Mouse (Mus musculus) liver, embryonic 16.5 days (tissue): Measurements from ENCODE around the gene Ripply1. TPM values are rescaled to one million over a fixed set of nuclear protein-coding genes. Genes with fewer than 3 reads are reported as not detected.
A peak's percentile ranks its signal among the peaks of the same experiment; 100 is the strongest.

Source experiments
- ATAC-seq: fragments of 200-750 bp; cut with Nextera tagmentation; 2 replicates; pipeline ENCODE4 v1.8.0; 2017; ENCODE audit warnings: low read depth, mild to moderate bottlenecking, moderate number of reproducible peaks, moderate library complexity
- H3K27ac ChIP-seq: fragments of 300-500 bp; sonication (generic); 2 replicates; pipeline ENCODE4 v1.5.1; 2014; ENCODE audit warnings: mild to moderate bottlenecking, low read length
- H3K27me3 ChIP-seq: fragments of 300-500 bp; sonication (generic); 2 replicates; pipeline ENCODE4 v1.6.1; 2014; ENCODE audit warnings: low read depth, low read length, mixed read lengths; ENCODE audit not compliant: control insufficient read depth, insufficient read depth
- H3K36me3 ChIP-seq: fragments of 300-500 bp; sonication (generic); 2 replicates; pipeline ENCODE4 v1.6.1; 2014; ENCODE audit warnings: mild to moderate bottlenecking; ENCODE audit not compliant: control insufficient read depth, insufficient read depth
- H3K4me1 ChIP-seq: fragments of 300-500 bp; sonication (generic); 2 replicates; pipeline ENCODE4 v1.6.1; 2014; ENCODE audit warnings: low read depth, low read length, mixed read lengths; ENCODE audit not compliant: control insufficient read depth
- H3K4me2 ChIP-seq: fragments of 300-500 bp; sonication (generic); 2 replicates; pipeline ENCODE4 v1.6.1; 2014; ENCODE audit warnings: low read depth, low read length, mixed read lengths
- H3K4me3 ChIP-seq: fragments of 300-500 bp; sonication (generic); 2 replicates; pipeline ENCODE4 v1.5.1; 2014; ENCODE audit warnings: low read depth, mild to moderate bottlenecking, low read length
- H3K9ac ChIP-seq: fragments of 300-500 bp; sonication (generic); 2 replicates; pipeline ENCODE4 v1.6.1; 2014; ENCODE audit warnings: low read depth, low read length
- H3K9me3 ChIP-seq: fragments of 300-500 bp; sonication (generic); replicated peaks from 2 replicates; pipeline ENCODE4 v1.6.1; 2016; ENCODE audit warnings: low read length; ENCODE audit not compliant: control insufficient read depth
- WGBS: fragments of 180-500 bp; shearing (Covaris S2); extraction: QIAGEN DNeasy Blood & Tissue Kit; methylation state at CpG from one replicate; pipeline ENCODE4 v1.1.7; 2014; ENCODE audit not compliant: insufficient replicate concordance; 5-methylcytosine and 5-hydroxymethylcytosine counted together
- polyA plus RNA-seq: library from polyadenylated mRNA; unstranded; fragments of >200 nt; fragmentation: Nextera tagmentation; extraction: Ambion mirVana; gene quantifications from 2 replicates; pipeline ENCODE4 v1.2.1, GENCODE M21; 2015

Gene Ripply1
- polyA plus RNA-seq, 1 experiment from 2014 or later, result not detected

DNA sequence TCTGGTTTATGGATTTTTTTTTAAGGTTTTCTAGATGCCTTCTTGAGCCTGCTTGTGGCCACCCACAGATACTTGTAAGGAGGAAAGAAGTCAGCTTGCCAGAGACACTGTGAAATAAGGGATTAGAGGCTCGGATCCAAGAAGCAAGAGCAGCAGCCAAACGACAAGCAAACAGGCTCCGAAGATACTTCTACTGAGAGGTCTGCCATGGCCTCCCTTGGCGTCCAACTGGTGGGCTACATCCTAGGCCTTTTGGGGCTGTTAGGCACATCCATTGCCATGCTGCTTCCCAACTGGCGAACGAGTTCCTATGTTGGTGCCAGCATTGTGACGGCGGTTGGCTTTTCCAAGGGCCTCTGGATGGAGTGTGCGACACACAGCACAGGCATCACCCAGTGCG lies 26.3 kb upstream of the Ripply1 start:
- Histone ChIP-seq H3K27ac (no peak overlapping the region), H3K4me2 (no peak overlapping the region), H3K36me3 (no peaks in the 10 kb centered on the region), H3K9ac (no peak overlapping the region), H3K27me3 (no peaks in the 10 kb centered on the region), H3K4me1 (no peaks in the 10 kb centered on the region; the same call in 1 of the 2 replicates), H3K4me3 (no peak overlapping the region), H3K9me3 (no peaks in the 10 kb centered on the region)
- WGBS, result 73% methylated on average over 10 of the region's 10 CpGs
- no peak for ATAC-seq

DNA sequence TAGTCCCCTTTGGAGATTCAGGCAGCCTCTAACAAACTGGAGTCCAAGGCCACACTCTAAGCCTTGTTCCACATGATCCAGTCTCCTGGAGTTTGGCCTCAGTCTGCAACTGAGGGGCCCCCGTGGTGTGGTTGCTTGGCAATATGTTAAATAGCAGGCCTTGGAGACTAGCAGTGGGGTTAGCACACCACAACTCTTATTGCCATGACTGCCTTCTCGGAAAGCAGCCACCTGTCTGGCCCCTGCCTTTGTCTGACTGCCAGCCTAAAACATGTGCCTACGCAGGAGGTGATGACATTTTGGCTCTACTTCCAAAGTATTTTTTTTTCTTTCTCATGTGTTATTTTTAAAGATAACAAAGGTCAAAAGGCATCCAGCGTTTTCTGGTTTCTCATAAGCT lies 25.9 kb upstream of the Ripply1 start:
- no peak overlapping the region for H3K4me2 ChIP-seq
- 54% methylated on average over 4 of the region's 4 CpGs for WGBS
- H3K4me3 ChIP-seq, result no peak overlapping the region
- no peaks in the 10 kb centered on the region for H3K4me1 ChIP-seq
- ATAC-seq, result peak; percentile 43
- H3K9me3 ChIP-seq, result no peaks in the 10 kb centered on the region
- H3K27ac ChIP-seq, result no peak overlapping the region
- no peak overlapping the region for H3K9ac ChIP-seq
- no peaks in the 10 kb centered on the region for H3K27me3 ChIP-seq
- H3K36me3 ChIP-seq, result no peaks in the 10 kb centered on the region

DNA sequence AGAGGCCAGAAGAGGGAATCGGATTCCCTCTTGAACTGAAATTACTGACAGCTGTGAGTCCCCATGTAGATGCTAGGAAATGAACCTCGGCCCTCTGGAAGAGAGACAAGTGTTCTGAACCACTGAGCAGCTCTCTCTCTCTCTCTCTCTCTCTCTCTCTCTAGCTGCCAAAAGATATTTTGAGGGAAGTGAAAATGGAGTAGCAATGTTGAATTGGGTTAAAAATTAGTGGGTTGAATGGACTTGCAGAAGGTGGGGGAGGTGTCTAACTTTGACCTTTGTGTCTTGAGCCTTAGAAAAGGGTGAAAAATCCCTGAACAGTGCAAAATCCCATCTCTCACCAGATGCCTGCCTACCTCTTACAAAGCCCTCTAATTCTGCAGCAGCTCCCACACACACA lies 25.2 kb upstream of the Ripply1 start:
- Histone ChIP-seq H3K4me1 (no peaks in the 10 kb centered on the region), H3K27me3 (no peaks in the 10 kb centered on the region), H3K27ac (no peak overlapping the region), H3K9me3 (no peaks in the 10 kb centered on the region), H3K4me3 (no peak overlapping the region), H3K4me2 (no peak overlapping the region), H3K9ac (no peak overlapping the region), H3K36me3 (no peaks in the 10 kb centered on the region)
- WGBS, result 58% methylated on average over 2 of the region's 2 CpGs
- ATAC-seq, result no peak

DNA sequence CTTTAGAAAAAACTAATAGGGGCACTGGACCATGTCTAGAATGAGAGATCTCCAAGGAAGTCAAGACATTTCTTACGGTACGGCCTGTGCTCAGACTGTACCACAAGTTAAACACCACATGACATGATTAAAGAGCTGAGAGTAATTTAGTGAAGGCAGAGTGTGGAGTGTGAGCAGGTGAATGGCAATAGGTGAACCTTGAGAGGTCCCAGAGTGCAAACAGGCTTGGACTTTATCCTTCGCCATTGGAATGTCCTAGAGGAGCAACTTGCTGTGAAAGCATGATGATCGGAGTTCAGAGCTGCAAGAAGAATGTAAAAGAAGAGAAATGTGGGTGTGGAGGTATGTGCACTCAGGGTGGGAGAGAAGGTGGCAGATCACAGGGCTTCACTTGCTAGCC lies 23.8 kb upstream of the Ripply1 start:
- Histone ChIP-seq H3K27ac (no peak overlapping the region), H3K4me2 (no peak overlapping the region), H3K9me3 (no peaks in the 10 kb centered on the region), H3K9ac (no peak overlapping the region), H3K36me3 (no peaks in the 10 kb centered on the region), H3K4me3 (no peak overlapping the region), H3K27me3 (no peaks in the 10 kb centered on the region; the same call in 1 of the 2 replicates), H3K4me1 (no peaks in the 10 kb centered on the region)
- 71% methylated on average over 4 of the region's 4 CpGs for WGBS
- ATAC-seq, result no peak

DNA sequence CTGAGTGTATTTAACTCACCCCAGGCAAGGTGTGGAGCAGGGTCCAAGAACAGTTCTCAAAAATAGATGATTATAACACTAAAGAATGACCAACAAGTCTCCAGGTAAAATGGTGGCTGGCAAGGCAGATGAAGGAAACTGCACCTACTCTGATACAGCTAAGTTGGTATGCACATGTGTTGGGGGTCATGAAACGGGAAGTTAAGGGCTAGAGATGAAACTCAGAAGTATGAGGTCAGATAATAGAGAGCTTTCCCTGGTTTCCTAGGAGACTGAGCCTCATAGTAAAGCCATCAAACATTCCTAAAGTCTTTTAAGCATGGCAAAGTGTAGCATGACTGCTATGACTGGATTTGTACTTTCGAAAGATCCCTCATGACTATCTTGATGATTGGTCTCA lies 20.9 kb upstream of the Ripply1 start:
- H3K27me3 ChIP-seq, result no peaks in the 10 kb centered on the region; the same call in 1 of the 2 replicates
- 56% methylated on average over 2 of the region's 2 CpGs for whole genome bisulfite sequencing
- H3K4me3 ChIP-seq, result no peak overlapping the region
- no peak for ATAC-seq
- no peaks in the 10 kb centered on the region for H3K4me1 ChIP-seq
- no peaks in the 10 kb centered on the region for H3K36me3 ChIP-seq
- no peak overlapping the region for H3K9ac ChIP-seq
- H3K4me2 ChIP-seq, result no peak overlapping the region
- no peaks in the 10 kb centered on the region for H3K9me3 ChIP-seq
- H3K27ac ChIP-seq, result no peak overlapping the region

DNA sequence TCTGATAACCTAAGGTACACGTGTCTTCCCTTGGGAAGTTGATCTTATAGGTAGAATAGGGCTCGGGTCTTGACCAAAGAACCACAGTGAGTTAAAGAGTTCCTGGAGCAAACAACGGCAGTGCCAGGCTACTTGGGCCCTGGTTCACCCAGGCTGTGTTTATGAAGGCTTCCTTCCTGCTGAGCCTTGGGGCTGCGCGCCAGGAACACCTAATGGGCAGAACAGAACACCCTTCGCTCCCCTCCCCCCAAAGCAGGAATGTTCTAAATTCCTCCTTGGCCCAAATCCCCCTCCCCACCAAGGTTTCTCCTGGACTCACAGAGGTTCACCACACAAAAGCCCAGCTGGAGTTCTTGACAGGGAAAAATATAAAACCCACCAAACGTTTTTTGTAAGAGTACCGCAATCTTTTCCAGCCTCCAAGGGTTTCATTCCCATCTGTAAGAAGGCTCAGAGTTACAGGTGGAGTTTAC lies 18.3 kb upstream of the Ripply1 start, which contains the start of gene Cldn2:
Gene Cldn2, plus strand, starts transcription at position 423 of the 473 bp plus-strand sequence.
- ATAC-seq, result no peak
- H3K27ac ChIP-seq, result no peak within 1 kb of the TSS
- 67% methylated on average over 8 of the region's 8 CpGs for WGBS
- H3K36me3 ChIP-seq, result no peaks in the 10 kb centered on the region
- no peaks in the 10 kb centered on the region for H3K4me1 ChIP-seq
- H3K9ac ChIP-seq, result no peak within 1 kb of the TSS
- no peak within 1 kb of the TSS for H3K4me2 ChIP-seq
- H3K9me3 ChIP-seq, result no peaks in the 10 kb centered on the region
- H3K4me3 ChIP-seq, result no peak within 1 kb of the TSS
- no peaks in the 10 kb centered on the region; the same call in 1 of the 2 replicates for H3K27me3 ChIP-seq

DNA sequence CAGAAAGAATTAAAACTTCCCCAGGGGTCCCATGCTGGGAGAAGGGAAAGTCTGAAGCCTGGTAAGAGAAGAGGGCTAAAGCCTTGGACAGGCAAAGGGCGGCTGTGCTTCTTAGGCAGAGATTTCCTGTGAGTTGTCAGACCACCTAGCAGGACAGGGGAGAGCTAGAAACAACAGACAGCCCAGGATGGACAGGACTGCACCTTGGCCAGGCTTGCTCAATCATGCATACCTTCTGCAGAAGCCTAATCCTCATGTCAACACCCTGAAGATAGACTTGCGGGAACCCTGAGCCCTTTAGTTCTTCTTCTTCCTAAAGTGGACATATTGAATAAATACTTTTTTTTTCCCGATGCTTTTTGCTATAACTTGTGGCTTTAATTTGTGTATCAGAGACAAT lies 17.8 kb upstream of the Ripply1 start:
- no peak for ATAC-seq
- H3K9me3 ChIP-seq, result no peaks in the 10 kb centered on the region
- H3K9ac ChIP-seq, result no peak overlapping the region
- no peaks in the 10 kb centered on the region for H3K36me3 ChIP-seq
- no peaks in the 10 kb centered on the region; the same call in 1 of the 2 replicates for H3K27me3 ChIP-seq
- 63% methylated on average over 3 of the region's 3 CpGs for WGBS
- no peak overlapping the region for H3K4me3 ChIP-seq
- H3K27ac ChIP-seq, result no peak overlapping the region
- no peak overlapping the region for H3K4me2 ChIP-seq
- H3K4me1 ChIP-seq, result no peaks in the 10 kb centered on the region

DNA sequence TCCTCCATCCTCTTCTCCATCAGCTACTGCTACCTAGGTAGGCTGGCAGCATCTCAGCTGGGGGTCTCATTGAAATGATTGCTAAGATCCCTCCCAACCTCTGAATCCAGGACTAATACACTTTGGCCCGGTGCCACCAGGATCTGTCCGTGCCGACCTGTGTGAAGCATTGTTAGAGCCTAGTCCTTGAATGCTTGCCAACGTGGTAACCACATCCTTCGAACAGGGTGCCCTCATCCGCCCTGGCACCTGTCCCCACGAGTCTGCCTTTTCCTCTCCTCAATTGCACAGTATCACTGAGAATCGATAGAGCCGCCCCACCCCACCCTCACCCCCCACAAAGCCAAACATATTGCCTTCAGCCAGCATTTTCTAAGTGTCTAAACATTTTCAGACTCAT lies 15.7 kb upstream of the Ripply1 start:
- Histone ChIP-seq H3K9me3 (no peaks in the 10 kb centered on the region), H3K27me3 (no peaks in the 10 kb centered on the region; the same call in 1 of the 2 replicates), H3K9ac (no peak overlapping the region), H3K27ac (no peak overlapping the region), H3K4me1 (no peaks in the 10 kb centered on the region), H3K4me3 (no peak overlapping the region), H3K36me3 (no peaks in the 10 kb centered on the region), H3K4me2 (no peak overlapping the region)
- WGBS, result 75% methylated on average over 9 of the region's 9 CpGs
- ATAC-seq, result no peak

DNA sequence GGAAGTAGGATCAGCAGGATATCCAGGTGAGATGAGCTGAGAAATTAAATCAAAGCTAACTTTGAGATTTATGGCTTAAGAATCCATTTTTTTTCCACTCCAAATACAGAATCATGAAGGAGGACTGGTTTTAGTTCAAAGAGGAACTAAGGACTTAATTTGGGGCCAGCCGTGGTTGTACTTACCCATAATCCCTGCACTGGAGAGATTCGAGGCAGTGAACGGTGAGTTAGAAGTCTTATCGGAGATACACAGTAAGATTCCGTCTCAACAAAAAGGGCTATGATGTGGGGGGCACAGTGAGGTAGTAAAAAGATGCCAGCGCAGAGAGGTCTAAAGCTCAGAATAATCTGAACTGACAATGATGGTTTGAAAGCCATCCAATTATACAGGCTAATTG lies 13.9 kb upstream of the Ripply1 start:
- no peak for ATAC-seq
- Histone ChIP-seq H3K9ac (no peak overlapping the region), H3K4me2 (no peak overlapping the region), H3K27ac (no peak overlapping the region), H3K27me3 (no peaks in the 10 kb centered on the region; the same call in 1 of the 2 replicates), H3K9me3 (no peaks in the 10 kb centered on the region), H3K4me1 (no peaks in the 10 kb centered on the region), H3K36me3 (no peaks in the 10 kb centered on the region), H3K4me3 (no peak overlapping the region)
- WGBS, result 60% methylated on average over 6 of the region's 6 CpGs
